Mouse (Mus musculus) embryonic fibroblast, embryonic 13.5 days (primary cell): Measurements from ENCODE around the gene Gipr. TPM values are rescaled to one million over a fixed set of nuclear protein-coding genes. Genes with fewer than 3 reads are reported as not detected.

ENCODE experiments used
- H3K27ac ChIP-seq: 2 replicates; pipeline ENCODE4 v1.5.1; 2012; ENCODE audit warnings: low read length, control low read depth, inconsistent platforms; ENCODE audit not compliant: insufficient read depth
- H3K4me1 ChIP-seq: 2 replicates; pipeline ENCODE4 v1.6.1; 2011; ENCODE audit warnings: low read length; ENCODE audit not compliant: control insufficient read depth, insufficient read depth
- H3K4me3 ChIP-seq: 2 replicates; pipeline ENCODE4 v1.5.1; 2011; ENCODE audit warnings: mild to moderate bottlenecking, control low read depth, low read length; ENCODE audit not compliant: insufficient read depth
- CTCF ChIP-seq: IDR thresholded peaks from 2 replicates; pipeline ENCODE4 v1.5.1; 2011; ENCODE audit warnings: mild to moderate bottlenecking, control low read depth, low read length, moderate library complexity, borderline replicate concordance; ENCODE audit not compliant: insufficient read depth
- POLR2A ChIP-seq: IDR thresholded peaks from 2 replicates; pipeline ENCODE4 v1.6.1; 2011; ENCODE audit warnings: low read depth, mild to moderate bottlenecking, control low read depth, low read length, moderate library complexity
- polyA plus RNA-seq: library from polyadenylated mRNA; stranded (reverse); fragments of >200 nt; gene quantifications from 2 replicates; pipeline ENCODE4 v1.2.4, GENCODE M21; 2011; ENCODE audit warnings: low read depth; ENCODE audit not compliant: missing spikeins, insufficient read length

Gene Gipr
- polyA plus RNA-seq, 1 experiment, result not detected

GRCm38 (mm10) chr7:19169506-19169905 is 3.6 kb upstream of the Gipr start:
- Histone ChIP-seq H3K27ac (no peak overlapping the region), H3K4me1 (no peaks in the 10 kb centered on the region), H3K4me3 (no peak overlapping the region)
- no peak for TF ChIP-seq POLR2A

GRCm38 (mm10) chr7:19166990-19167389 is 1.1 kb upstream of the Gipr start:
- Histone ChIP-seq H3K4me3 (no peak overlapping the region), H3K27ac (no peak overlapping the region), H3K4me1 (no peaks in the 10 kb centered on the region)
- TF ChIP-seq POLR2A, result no peak
- no peak for TF ChIP-seq CTCF

GRCm38 (mm10) chr7:19164978-19165377 is 949 bp downstream of the Gipr start:
- Histone ChIP-seq H3K4me1 (no peaks in the 10 kb centered on the region), H3K27ac (no peak overlapping the region), H3K4me3 (no peak overlapping the region)
- TF ChIP-seq POLR2A, result no peak
- TF ChIP-seq CTCF, result no peak

GRCm38 (mm10) chr7:19164189-19164588 is 1.7 kb downstream of the Gipr start:
- Histone ChIP-seq H3K4me1 (no peaks in the 10 kb centered on the region), H3K27ac (no peak overlapping the region), H3K4me3 (no peak overlapping the region)
- TF ChIP-seq POLR2A (no peak), CTCF (no peak)

DNA sequence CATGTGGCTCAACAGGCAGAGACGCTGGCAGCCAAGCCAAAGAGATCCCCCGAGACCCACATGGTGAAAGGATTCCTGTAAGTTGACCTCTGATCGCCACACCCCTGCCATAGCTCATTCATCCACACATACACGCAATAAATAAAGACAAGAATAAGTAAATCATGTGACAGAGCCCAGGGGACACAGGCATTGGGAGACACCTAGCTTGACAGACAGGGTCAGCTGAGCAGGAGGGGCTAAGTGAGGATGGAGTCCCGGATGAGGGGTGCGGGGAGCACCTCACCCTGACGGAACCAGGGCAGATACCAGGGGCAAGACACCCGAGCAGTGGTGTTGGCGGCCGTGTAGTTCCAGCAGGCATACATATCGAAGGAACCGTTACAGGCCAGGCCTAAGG is 2.2 kb downstream of the Gipr start:
- no peak overlapping the region for H3K27ac ChIP-seq

DNA sequence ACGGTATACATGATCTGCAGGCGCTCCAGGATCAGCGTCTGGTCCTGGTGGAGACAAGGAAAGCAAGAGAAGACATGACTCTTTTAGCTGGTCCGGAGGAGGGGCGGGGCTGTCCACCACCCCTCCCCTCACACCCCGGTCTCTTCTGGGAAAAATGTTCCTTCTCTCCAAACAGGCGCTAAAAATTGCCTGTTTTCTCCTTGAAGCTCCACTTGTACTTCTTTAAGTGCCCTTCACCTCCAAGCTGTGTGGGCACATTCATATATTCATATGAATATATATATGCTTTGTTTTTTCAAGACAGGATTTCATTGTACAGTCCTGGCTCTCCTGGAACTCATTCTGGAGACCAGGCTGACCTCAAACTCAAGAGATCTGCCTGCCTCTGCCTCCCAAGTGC is 3.0 kb downstream of the Gipr start:
- no peak for TF ChIP-seq CTCF
- H3K4me1 ChIP-seq, result no peaks in the 10 kb centered on the region
- H3K27ac ChIP-seq, result no peak overlapping the region
- no peak overlapping the region for H3K4me3 ChIP-seq

More for the DNA sequence above, 2.2 kb downstream of the Gipr start:
- H3K4me3 ChIP-seq, result no peak overlapping the region
- TF ChIP-seq POLR2A (no peak), CTCF (no peak)
- H3K4me1 ChIP-seq, result no peaks in the 10 kb centered on the region

DNA sequence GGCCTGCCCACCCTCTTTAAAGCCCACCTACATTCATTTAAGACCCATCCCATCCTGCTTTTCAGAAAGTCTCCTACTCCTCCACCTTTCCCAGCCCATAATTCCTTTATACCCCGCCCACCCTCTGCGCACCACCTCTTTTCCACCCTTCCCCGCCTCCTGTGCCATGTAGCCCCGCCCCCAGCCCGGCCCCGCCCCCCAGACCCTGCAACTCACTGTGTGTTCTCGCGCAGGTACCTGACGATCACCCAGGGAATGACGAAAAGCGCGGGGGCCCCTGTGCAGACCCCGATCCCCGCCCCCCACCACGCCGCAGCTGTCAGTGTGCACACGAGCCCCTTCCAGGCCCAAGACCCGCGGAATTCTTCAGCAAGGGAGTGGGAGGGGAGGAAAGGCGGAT is 5.8 kb downstream of the Gipr start:
- Histone ChIP-seq H3K27ac (no peak overlapping the region), H3K4me1 (peaks cover 11% of the 10 kb centered on the region), H3K4me3 (no peak overlapping the region)
- no peak for TF ChIP-seq CTCF
- TF ChIP-seq POLR2A, result no peak

GRCm38 (mm10) chr7:19159411-19159810 is 6.5 kb downstream of the Gipr start:
- TF ChIP-seq CTCF (no peak), POLR2A (no peak)
- Histone ChIP-seq H3K4me1 (peaks cover 12% of the 10 kb centered on the region), H3K4me3 (no peak overlapping the region), H3K27ac (no peak overlapping the region)

- no peak overlapping the region for H3K27ac ChIP-seq
- peaks cover 12% of the 10 kb centered on the region for H3K4me1 ChIP-seq
- TF ChIP-seq CTCF (no peak), POLR2A (no peak)
- no peak overlapping the region for H3K4me3 ChIP-seq
Measured at GRCm38 (mm10) chr7:19158601-19159000, 7.3 kb downstream of the Gipr start.

DNA sequence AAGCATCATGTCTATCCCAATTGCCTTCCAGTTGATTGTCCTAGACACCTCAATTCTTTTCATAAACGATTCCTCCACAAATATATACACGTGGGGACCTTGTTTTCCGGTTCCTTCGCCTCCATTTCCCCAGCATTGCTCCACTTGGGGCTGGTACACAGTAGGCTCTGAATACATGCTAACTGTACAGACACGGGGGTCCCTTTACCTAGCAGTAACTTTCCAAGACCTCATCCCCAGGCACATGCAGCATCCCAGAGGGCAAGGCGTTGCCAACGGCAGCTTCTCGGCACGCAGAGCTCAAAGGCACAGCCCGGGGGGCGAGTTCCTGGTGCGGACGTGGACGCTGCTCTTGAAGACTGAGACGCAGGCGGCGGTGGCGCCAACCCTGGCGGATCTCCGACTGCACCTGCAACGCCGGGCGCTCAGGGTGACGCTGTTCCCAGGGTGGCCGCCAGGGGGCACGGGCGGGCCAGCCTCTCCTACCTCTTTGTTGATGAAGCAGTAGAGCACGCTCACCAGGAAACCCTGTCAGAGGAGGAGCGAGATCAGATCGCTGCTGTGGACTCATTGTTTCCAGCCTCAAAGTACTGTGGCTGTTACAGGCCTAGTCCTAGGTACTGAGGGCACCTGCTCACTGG is 8.6 kb downstream of the Gipr start:
- TF ChIP-seq CTCF, result peak; percentile 71
- TF ChIP-seq POLR2A, result no peak
- peaks cover 12% of the 10 kb centered on the region for H3K4me1 ChIP-seq
- H3K4me3 ChIP-seq, result no peak overlapping the region
- H3K27ac ChIP-seq, result no peak overlapping the region
